Mouse (Mus musculus) lung, adult 2 months (tissue): ENCODE data around the gene Plcl1.

ENCODE experiments used
- CTCF ChIP-seq: fragments of 200-500 bp; IDR thresholded peaks from 2 replicates; pipeline ENCODE4 v1.5.1; 2011; ENCODE audit warnings: mild to moderate bottlenecking, low read length, control low read depth; ENCODE audit not compliant: insufficient read depth
- POLR2A ChIP-seq: fragments of 200-500 bp; IDR thresholded peaks from 2 replicates; pipeline ENCODE4 v1.6.1; 2011; ENCODE audit warnings: low read depth, mild to moderate bottlenecking, control low read depth, low read length, borderline replicate concordance; ENCODE audit errors: extremely low read depth

GRCm38 (mm10) chr1:55418968-55419367, 13.2 kb downstream of the Plcl1 start:
- TF ChIP-seq CTCF (no peak), POLR2A (no peak)
